ENCODE assay signal across 38 mouse cellular contexts in genomic region chr7:34276066-34276465, GRCm38 (mm10). TPM values are rescaled to one million over a fixed set of nuclear protein-coding genes. Genes with fewer than 3 reads are reported as not detected.
"Had no signal": no experiment of that assay in that cellular context is flagged by ENCODE, and none has a peak within 500 bp of the region (broad histone marks: within the 10 kb centered on the region; RNA-seq: fewer than 3 reads in every experiment).

No protein-coding gene starts in this region.

- ATAC-seq: forebrain, embryonic 13.5 days; forebrain, embryonic 14.5 days; forebrain, embryonic 15.5 days; forebrain, embryonic 16.5 days; forebrain, postnatal 0 days had no signal

- H3K4me1 ChIP-seq: embryonic facial prominence, embryonic 10.5 days; embryonic facial prominence, embryonic 12.5 days; embryonic facial prominence, embryonic 15.5 days; forebrain, embryonic 10.5 days; forebrain, embryonic 12.5 days; forebrain, embryonic 13.5 days; forebrain, embryonic 15.5 days had no signal

- H3K36me3 ChIP-seq: embryonic facial prominence, embryonic 15.5 days; forebrain, embryonic 12.5 days had no signal

- H3K27me3 ChIP-seq: embryonic facial prominence, embryonic 12.5 days; embryonic facial prominence, embryonic 13.5 days; embryonic facial prominence, embryonic 15.5 days; forebrain, embryonic 12.5 days; forebrain, embryonic 13.5 days; forebrain, embryonic 15.5 days had no signal

- H3K9ac ChIP-seq: embryonic facial prominence, embryonic 12.5 days; embryonic facial prominence, embryonic 13.5 days; embryonic facial prominence, embryonic 15.5 days; forebrain, embryonic 12.5 days; forebrain, embryonic 13.5 days; forebrain, embryonic 15.5 days; forebrain, postnatal 0 days had no signal

- H3K27ac ChIP-seq: embryonic facial prominence, embryonic 10.5 days; embryonic facial prominence, embryonic 12.5 days; embryonic facial prominence, embryonic 13.5 days; embryonic facial prominence, embryonic 15.5 days; forebrain, embryonic 10.5 days; forebrain, embryonic 12.5 days; forebrain, embryonic 13.5 days; forebrain, embryonic 15.5 days; gastrocnemius, adult 2 months; heart, adult 2 months; heart, embryonic 10.5 days had no signal

- H3K4me3 ChIP-seq: embryonic facial prominence, embryonic 10.5 days; embryonic facial prominence, embryonic 12.5 days; embryonic facial prominence, embryonic 13.5 days; embryonic facial prominence, embryonic 15.5 days; erythroblast, embryonic 14.5 days; forebrain, embryonic 10.5 days; forebrain, embryonic 12.5 days; forebrain, embryonic 13.5 days; forebrain, embryonic 15.5 days; gastrocnemius, adult 2 months; heart, adult 2 months; heart, embryonic 10.5 days had no signal

- DNase-seq: cerebellum, adult 8-10 months; cerebellum, adult 9-10 months; cerebellum, adult 9-11 months; cerebellum, postnatal 10 days; cerebellum, postnatal 14 days; cerebellum, postnatal 25 days; cerebellum, postnatal 36 days; embryo, embryonic 11 days; forebrain, postnatal 0 days; gastrocnemius, adult 2 months; gastrocnemius, postnatal 10 days; gastrocnemius, postnatal 14 days; gastrocnemius, postnatal 25 days; gastrocnemius, postnatal 36 days; heart, adult 18-20 months; heart, adult 2 months had no signal

- H3K4me2 ChIP-seq: embryonic facial prominence, embryonic 12.5 days; embryonic facial prominence, embryonic 13.5 days; embryonic facial prominence, embryonic 15.5 days; forebrain, embryonic 12.5 days; forebrain, embryonic 13.5 days; forebrain, embryonic 15.5 days had no signal

- H3K9me3 ChIP-seq: embryonic facial prominence, embryonic 12.5 days; embryonic facial prominence, embryonic 13.5 days; embryonic facial prominence, embryonic 15.5 days; forebrain, embryonic 10.5 days; forebrain, embryonic 12.5 days; forebrain, embryonic 13.5 days; forebrain, embryonic 15.5 days; heart, embryonic 10.5 days had no signal

RNA-seq across cellular contexts. Expression of gene Gm6096, which starts 25.2 kb away (rescaled TPM):
- total RNA-seq: common myeloid progenitor, adult 5-6 weeks; forebrain, postnatal 0 days; gastrocnemius, adult 18-20 months; gastrocnemius, adult 2 months; gastrocnemius, adult 8-10 months; gastrocnemius, postnatal 10 days; gastrocnemius, postnatal 14 days; gastrocnemius, postnatal 25 days; gastrocnemius, postnatal 36 days; gastrocnemius, postnatal 4 days; granulocyte monocyte progenitor cell, adult 5-6 weeks; heart, adult 18-20 months; heart, adult 2 months had no signal
- polyA plus RNA-seq: cortical plate, adult 2 months; embryonic facial prominence, embryonic 11.5 days; embryonic facial prominence, embryonic 12.5 days; embryonic facial prominence, embryonic 13.5 days; embryonic facial prominence, embryonic 14.5 days; embryonic facial prominence, embryonic 15.5 days; erythroblast, embryonic 14.5 days; forebrain, embryonic 10.5 days; forebrain, embryonic 12.5 days; forebrain, embryonic 13.5 days; forebrain, embryonic 14.5 days; forebrain, embryonic 15.5 days; forebrain, postnatal 0 days; frontal cortex, adult 2 months; gonadal fat pad, adult 2 months; heart, adult 2 months; heart, embryonic 10.5 days had no signal
